ENCODE assay signal across 7 mouse cellular contexts in the genomic region with DNA sequence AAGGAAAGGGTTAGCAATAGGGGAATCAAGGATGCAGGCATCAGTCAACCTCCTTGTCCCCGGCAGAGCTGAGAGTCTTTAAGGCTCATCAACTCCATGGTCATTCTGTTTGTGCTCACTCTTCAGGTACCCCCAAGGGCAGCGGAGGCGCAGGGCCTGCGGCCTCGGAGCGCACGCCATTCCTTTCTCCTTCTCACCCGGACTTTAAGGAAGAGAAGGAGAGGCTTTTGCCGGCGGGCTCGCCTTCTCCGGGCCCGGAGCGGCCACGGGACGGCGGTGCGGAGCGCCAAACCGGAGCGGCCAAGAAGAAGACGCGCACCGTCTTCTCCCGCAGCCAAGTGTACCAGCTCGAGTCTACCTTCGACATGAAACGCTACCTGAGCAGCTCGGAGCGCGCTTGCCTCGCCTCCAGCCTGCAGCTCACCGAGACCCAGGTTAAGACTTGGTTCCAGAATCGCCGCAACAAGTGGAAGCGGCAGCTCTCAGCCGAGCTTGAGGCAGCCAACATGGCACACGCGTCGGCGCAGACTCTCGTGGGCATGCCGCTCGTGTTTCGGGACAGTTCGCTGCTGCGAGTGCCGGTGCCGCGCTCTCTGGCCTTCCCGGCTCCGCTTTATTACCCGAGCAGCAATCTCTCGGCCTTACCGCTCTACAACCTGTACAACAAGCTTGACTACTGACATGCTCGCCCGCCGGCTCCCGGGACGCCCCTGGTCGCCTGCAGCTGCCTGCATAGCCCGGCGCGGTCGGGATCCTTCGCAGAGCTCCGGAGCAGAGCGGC. TPM values are rescaled to one million over a fixed set of nuclear protein-coding genes. Genes with fewer than 3 reads are reported as not detected.
A peak's percentile ranks its signal among the peaks of the same experiment; 100 is the strongest.
DNase-seq lines count a peak whose midpoint lies in the region; ATAC-seq and TF ChIP-seq lines count a peak whose summit lies in the region.

No protein-coding gene starts in this region.

- no peak for TF ChIP-seq POLR2A in brain, embryonic 14.5 days (IDR thresholded peaks at IDR 0.05; ENCODE audit: borderline replicate concordance, extremely low read depth, insufficient read depth, insufficient read length, poor library complexity, severe bottlenecking)

- H3K4me3 ChIP-seq in lung, embryonic 15.5 days = peak overlapping the region; percentile 21
- peak overlapping the region; percentile 32 for H3K4me3 ChIP-seq in heart, embryonic 15.5 days
- H3K4me3 ChIP-seq in limb, embryonic 15.5 days = peak overlapping the region; percentile 26

- H3K4me1 ChIP-seq in lung, embryonic 15.5 days = peaks cover 19% of the 10 kb centered on the region
- peaks cover 28% of the 10 kb centered on the region for H3K4me1 ChIP-seq in heart, embryonic 15.5 days (replicated peaks)
- H3K4me1 ChIP-seq in limb, embryonic 15.5 days = peaks cover 34% of the 10 kb centered on the region

- ATAC-seq in lung, embryonic 15.5 days (ENCODE audit: borderline replicate concordance, extremely low read depth, low FRiP score, low TSS enrichment) = no peak
- no peak for ATAC-seq in heart, embryonic 15.5 days (replicated peaks; ENCODE audit: insufficient number of reproducible peaks, insufficient read depth, low FRiP score, low read depth)
- no peak for ATAC-seq in limb, embryonic 15.5 days (ENCODE audit: insufficient number of reproducible peaks, low FRiP score, low TSS enrichment, low read depth)

- no peaks in the 10 kb centered on the region for H3K36me3 ChIP-seq in lung, embryonic 15.5 days
- H3K36me3 ChIP-seq in heart, embryonic 15.5 days = no peaks in the 10 kb centered on the region
- H3K36me3 ChIP-seq in limb, embryonic 15.5 days = no peaks in the 10 kb centered on the region
- H3K36me3 ChIP-seq in splenic B cell, adult 2 months (ENCODE audit: control insufficient read depth, insufficient read depth, low read length, poor library complexity, severe bottlenecking) = no peaks in the 10 kb centered on the region

- WGBS in lung, embryonic 15.5 days = 1% methylated on average over 68 of the region's 68 CpGs
- 2% methylated on average over 68 of the region's 68 CpGs for WGBS in heart, embryonic 15.5 days
- under 1% methylated on average over 68 of the region's 68 CpGs for WGBS in limb, embryonic 15.5 days

- no peaks in the 10 kb centered on the region for H3K9me3 ChIP-seq in lung, embryonic 15.5 days
- no peaks in the 10 kb centered on the region for H3K9me3 ChIP-seq in heart, embryonic 15.5 days (replicated peaks)
- no peaks in the 10 kb centered on the region for H3K9me3 ChIP-seq in limb, embryonic 15.5 days

- no peak overlapping the region for H3K9ac ChIP-seq in lung, embryonic 15.5 days
- H3K9ac ChIP-seq in heart, embryonic 15.5 days = no peak overlapping the region
- no peak overlapping the region for H3K9ac ChIP-seq in limb, embryonic 15.5 days

- no peak for DNase-seq in lung, adult 18-20 months
- peak; percentile 58 for DNase-seq in brain, embryonic 14.5 days (ENCODE audit: low read depth)
- peak; percentile 57 for DNase-seq in splenic B cell, adult 2 months (ENCODE audit: low read depth, low spot score)
- DNase-seq in gastrocnemius, adult 8-10 months (ENCODE audit: low spot score in 2 of 2) = no peak

- peak overlapping the region; percentile 47 for H3K4me2 ChIP-seq in lung, embryonic 15.5 days
- peak overlapping the region; percentile 55 for H3K4me2 ChIP-seq in heart, embryonic 15.5 days
- H3K4me2 ChIP-seq in limb, embryonic 15.5 days = peak overlapping the region; percentile 35

- no peak overlapping the region for H3K27ac ChIP-seq in lung, embryonic 15.5 days
- no peak overlapping the region for H3K27ac ChIP-seq in heart, embryonic 15.5 days
- H3K27ac ChIP-seq in limb, embryonic 15.5 days = no peak overlapping the region

- no peak for TF ChIP-seq CTCF in brain, embryonic 14.5 days (IDR thresholded peaks at IDR 0.05; ENCODE audit: borderline replicate concordance, extremely low read depth, insufficient read depth, insufficient read length)

- H3K27me3 ChIP-seq in lung, embryonic 15.5 days = peaks cover 89% of the 10 kb centered on the region
- peaks cover 88% of the 10 kb centered on the region for H3K27me3 ChIP-seq in heart, embryonic 15.5 days
- H3K27me3 ChIP-seq in limb, embryonic 15.5 days = peaks cover 89% of the 10 kb centered on the region
- peaks cover 3% of the 10 kb centered on the region; the same call in 1 of the 2 replicates for H3K27me3 ChIP-seq in splenic B cell, adult 2 months (ENCODE audit: control insufficient read depth, insufficient read depth, low read length, poor library complexity, severe bottlenecking)

RNA-seq across cellular contexts. Expression of gene Bub3, which starts 4.5 kb away (rescaled TPM):
- polyA plus RNA-seq in lung, embryonic 15.5 days (2015; fragmentation: Nextera tagmentation; extraction: Ambion mirVana) = 263 and 268 TPM in 2 replicates
- 147 and 194 TPM in 2 replicates for polyA plus RNA-seq in brain, embryonic 14.5 days (2012; rRNA removed)
- polyA plus RNA-seq in heart, embryonic 15.5 days (2015; fragmentation: Nextera tagmentation; extraction: Ambion mirVana) = 111 and 135 TPM in 2 replicates
- 176 and 179 TPM in 2 replicates for polyA plus RNA-seq in limb, embryonic 15.5 days (2015; fragmentation: Nextera tagmentation; extraction: Ambion mirVana)
- 10 to 100 TPM; 30.5 to 36.3 (median 32.4) TPM for total RNA-seq in gastrocnemius, adult 8-10 months (2022)

RNA-seq across cellular contexts. Expression of gene Hmx2, which starts 6.9 kb away (rescaled TPM):
- polyA plus RNA-seq in lung, embryonic 15.5 days (2015; fragmentation: Nextera tagmentation; extraction: Ambion mirVana) = not detected in 2 replicates
- polyA plus RNA-seq in brain, embryonic 14.5 days (2012; rRNA removed) = 2.3 and 3.0 TPM in 2 replicates
- 0.09 TPM in 1 of 2 replicates, not detected in the other for polyA plus RNA-seq in heart, embryonic 15.5 days (2015; fragmentation: Nextera tagmentation; extraction: Ambion mirVana)
- polyA plus RNA-seq in limb, embryonic 15.5 days (2015; fragmentation: Nextera tagmentation; extraction: Ambion mirVana) = not detected in 2 replicates
- not detected for total RNA-seq in gastrocnemius, adult 8-10 months (2022)

RNA-seq across cellular contexts. Expression of gene Hmx3, which starts 12.8 kb away (rescaled TPM):
- polyA plus RNA-seq in lung, embryonic 15.5 days (2015; fragmentation: Nextera tagmentation; extraction: Ambion mirVana) = not detected in 2 replicates
- polyA plus RNA-seq in brain, embryonic 14.5 days (2012; rRNA removed) = 3.1 and 3.5 TPM in 2 replicates
- polyA plus RNA-seq in heart, embryonic 15.5 days (2015; fragmentation: Nextera tagmentation; extraction: Ambion mirVana) = not detected in 2 replicates
- polyA plus RNA-seq in limb, embryonic 15.5 days (2015; fragmentation: Nextera tagmentation; extraction: Ambion mirVana) = not detected in 2 replicates
- total RNA-seq in gastrocnemius, adult 8-10 months (2022) = not detected

Comparison
In these comparisons a context has a peak if more than half of its experiments do, and no peak if none do; other contexts are left out.
1. DNase-seq: peak in brain, embryonic 14.5 days (single experiment) and splenic B cell, adult 2 months (single experiment); none in lung, adult 18-20 months (0 of 2) and gastrocnemius, adult 8-10 months (0 of 2).
2. Peak in every context shown above with its lines, with median percentiles within 50 percentile points of each other: H3K4me2 ChIP-seq and H3K4me3 ChIP-seq.